Mouse (Mus musculus) thymus, postnatal 25 days (tissue): Measurements from ENCODE around the gene Casp2.

Experiments
- DNase-seq: peaks from one replicate; pipeline ENCODE4 v3.0.0; 2022

Gene Casp2

GRCm38 (mm10) chr6:42264626-42265312 lies at the start of gene Casp2:
Casp2 (plus strand) TSS chr6:42264985.
- DNase-seq: peak; percentile 98

DNA sequence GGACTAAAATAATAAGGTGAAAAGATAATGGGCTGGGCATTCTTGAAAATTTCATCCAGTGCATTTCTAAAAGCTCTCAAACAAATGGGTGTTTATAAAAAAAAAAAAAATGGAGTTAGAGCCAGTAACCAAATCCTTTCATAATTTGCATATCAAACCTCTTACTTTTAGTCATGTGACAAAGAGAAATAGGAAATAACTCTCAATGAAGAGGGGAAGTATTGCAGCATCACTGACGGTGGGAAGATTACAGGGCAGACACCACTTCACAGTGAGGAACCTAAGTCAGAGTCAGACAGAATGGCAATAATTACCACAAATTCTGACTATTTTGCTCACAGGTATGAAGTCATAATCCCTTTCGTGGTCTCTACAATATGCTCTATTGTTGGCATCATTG lies 49.8 kb upstream of the Casp2 start, which contains the start of gene Tas2r144:
TSS of gene Tas2r144 (plus strand) at position 301 of the 400 bp plus-strand sequence.
- DNase-seq: no peak

GRCm38 (mm10) chr6:42222286-42222685 lies 42.5 kb upstream of the Casp2 start:
- DNase-seq: no peak

DNA sequence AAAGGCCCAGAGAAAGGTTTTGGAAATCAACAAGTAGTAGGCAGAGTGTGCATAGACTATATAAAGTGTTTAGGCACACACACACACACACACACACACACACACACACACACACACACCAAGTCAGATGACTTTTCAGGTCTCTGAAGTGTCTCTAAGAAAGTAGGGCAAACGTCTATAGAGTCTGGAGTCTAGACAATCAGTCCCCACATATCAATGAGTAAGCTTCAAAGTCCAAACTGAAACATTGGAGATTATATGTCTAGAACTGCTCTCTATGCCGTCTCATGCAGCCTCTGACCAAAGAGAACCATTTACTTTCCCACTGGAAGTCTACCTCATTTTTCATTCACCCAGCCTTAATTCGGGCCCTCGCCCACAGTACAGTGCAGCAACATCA lies 39.7 kb upstream of the Casp2 start:
- no peak for DNase-seq

- peak; percentile 61 for DNase-seq
These were observed 37.3 kb upstream of the Casp2 start for GRCm38 (mm10) chr6:42227240-42228101.

DNA sequence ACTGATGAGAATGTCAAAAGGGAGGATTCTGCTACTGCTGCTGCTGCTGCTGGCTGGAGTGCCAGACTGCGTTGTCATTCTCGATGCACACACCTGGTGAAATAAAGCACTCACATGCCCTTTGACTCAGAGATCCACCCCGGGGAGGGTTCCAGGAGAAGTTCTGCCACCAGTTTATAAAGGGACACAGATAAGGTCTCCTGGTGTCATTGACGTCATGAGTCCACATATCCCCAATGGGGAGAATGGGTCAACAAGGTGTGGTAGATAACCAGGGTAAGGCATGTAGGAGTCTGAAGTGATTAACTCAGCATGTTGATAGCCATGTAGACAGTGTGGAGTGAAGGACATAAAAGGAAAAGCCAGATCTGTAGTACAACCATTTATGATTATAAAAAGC lies 35.2 kb upstream of the Casp2 start:
- no peak for DNase-seq

DNA sequence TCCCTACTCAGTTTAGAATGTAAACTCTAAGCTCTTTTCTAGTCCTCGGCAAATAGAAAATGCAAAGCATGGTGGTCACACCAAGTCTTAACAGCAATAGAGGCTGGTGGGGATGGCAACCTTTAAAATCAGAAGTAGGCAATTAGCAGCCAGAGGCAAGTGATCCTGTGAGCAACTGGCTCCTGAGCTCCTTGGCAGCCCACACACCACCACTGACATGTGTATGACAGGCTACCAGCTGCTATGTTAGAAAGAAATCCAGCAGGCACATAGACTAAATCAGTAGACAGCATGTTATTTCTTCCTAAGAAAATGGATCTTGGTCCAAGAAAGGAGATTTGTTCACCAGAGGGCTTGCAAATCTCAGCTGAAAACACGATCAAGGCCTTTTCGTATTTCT lies 33.6 kb upstream of the Casp2 start:
- DNase-seq: no peak

- DNase-seq: no peak
These were observed 27.4 kb upstream of the Casp2 start for GRCm38 (mm10) chr6:42237276-42237805.

GRCm38 (mm10) chr6:42241311-42242045 lies 23.3 kb upstream of the Casp2 start:
- no peak for DNase-seq

GRCm38 (mm10) chr6:42245711-42246353 lies 19.0 kb upstream of the Casp2 start, which contains the start of gene Gstk1:
Gstk1 (plus strand) TSS chr6:42245935.
- peak; percentile 87 for DNase-seq

DNA sequence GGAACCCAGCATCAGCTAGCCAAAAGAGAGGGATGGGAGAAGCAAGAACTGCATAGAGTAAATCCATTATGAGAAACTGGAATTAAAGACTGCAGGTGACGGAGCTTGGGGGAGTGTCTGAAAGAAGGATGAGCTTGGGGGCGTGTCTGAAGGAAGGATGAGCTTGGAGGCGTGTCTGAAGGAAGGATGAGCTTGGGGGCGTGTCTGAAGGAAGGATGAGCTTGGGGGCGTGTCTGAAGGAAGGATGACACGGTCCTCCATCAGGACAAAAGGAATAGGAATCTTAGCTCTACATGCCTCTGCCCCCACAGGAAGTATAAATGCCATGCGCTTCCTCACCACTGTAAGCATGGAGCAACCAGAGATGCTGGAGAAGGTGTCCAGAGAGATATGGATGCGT lies 17.6 kb upstream of the Casp2 start:
- DNase-seq: peak; percentile 17

DNA sequence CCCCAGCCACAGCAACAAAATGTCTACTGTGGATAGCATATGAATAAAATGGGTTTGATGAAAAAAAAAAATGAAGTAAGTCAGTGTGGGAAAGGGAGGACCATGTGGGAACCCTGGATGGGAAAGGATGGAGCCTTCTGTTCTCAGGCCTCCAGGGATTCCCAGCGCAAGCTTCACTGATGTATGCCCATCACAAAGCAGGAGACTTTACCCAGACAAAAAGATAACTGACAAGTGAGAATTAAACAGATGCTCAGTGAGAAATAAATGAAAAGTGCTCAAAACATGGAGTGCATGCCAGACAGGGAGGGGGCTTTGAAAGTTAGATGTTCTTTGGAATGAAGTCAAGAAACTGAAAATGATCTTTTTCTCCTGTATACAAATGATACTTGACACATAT lies 16.8 kb upstream of the Casp2 start:
- DNase-seq: no peak

DNA sequence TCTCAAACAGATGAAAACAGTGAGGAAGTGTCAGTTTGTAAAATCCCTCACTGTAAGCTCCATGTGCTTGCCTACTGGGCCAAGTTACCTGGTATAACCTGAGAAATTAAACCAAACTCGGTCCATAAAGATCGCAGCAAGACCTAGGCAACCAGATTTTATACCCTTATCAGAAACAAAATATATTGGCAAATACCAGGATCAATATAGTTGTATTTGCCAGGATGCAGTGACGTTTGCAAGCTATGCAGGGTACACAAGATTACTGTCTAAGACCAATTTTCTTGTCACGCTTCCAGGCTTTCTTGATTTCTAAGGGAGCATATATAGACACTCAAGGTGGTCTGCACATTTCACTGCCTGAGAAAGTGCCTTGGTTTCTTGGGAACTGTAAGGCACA lies 13.0 kb upstream of the Casp2 start:
- DNase-seq: no peak

- DNase-seq: no peak
These were observed 11.7 kb upstream of the Casp2 start for GRCm38 (mm10) chr6:42253103-42253502.

DNA sequence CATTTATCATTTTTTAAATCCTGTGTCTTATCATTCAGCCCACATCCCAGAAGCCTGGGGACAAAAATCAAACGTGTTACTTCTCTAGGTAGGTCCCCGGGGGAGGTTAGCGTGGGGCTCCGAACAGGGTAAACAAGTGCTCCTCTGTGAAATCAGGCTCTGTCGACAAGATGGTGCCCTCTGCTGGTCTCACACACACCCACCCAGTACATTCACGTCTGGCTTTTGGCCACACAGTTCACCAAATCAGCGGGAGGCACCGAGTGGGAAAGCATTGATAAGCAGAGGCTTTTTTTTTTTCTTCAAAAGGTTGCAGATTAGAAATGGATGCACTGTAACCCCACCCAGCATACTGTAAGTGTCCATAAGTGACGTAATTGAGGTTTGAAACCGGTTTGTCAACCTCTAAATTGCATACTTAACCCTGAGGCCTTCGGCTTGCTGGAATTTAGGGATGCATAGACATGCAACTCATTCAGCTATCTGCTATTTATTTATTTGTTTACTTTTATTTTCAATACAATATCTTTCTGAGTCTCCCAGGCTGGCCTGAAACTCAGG lies 7.4 kb upstream of the Casp2 start:
- peak; percentile 78 for DNase-seq

- no peak for DNase-seq
These were observed 4.4 kb upstream of the Casp2 start for GRCm38 (mm10) chr6:42260430-42260829.

DNA sequence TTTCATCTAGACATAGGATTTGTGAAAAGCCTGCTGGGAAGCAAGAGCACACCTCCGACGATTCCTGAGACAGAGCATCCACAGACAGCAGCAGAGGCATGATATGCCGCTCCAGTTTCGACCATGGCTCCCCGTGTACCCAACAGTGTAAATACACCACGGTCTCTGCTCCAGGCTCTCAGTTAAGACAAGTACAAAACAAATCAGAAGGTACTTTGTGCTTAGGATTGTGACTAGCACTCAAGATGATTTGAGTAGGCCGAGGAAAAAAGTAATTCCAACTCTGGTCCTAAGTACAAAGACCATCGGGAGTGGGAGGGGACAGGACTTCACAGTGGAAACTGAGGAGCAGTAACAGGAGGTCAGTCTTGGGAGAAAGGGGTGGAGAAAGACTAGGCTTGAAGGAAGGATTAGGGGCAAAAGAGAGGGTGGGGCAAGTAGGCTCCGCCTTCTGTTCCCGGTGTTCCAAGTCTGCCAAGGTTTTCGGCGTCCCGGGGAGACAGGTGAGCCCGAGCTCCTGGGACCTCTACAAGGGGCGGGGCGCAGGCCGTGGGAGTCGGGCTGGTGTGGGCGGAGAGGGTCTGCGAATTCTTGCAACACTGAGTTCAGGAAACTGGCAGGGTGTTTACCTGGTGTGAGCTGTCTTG lies 3.1 kb upstream of the Casp2 start, which contains the start of gene Tmem139:
TSS of gene Tmem139 (plus strand) at position 447 of the 647 bp plus-strand sequence.
- no peak for DNase-seq

- DNase-seq: peak; percentile 30
These were observed 876 bp downstream of the Casp2 start for GRCm38 (mm10) chr6:42265391-42266330.

DNA sequence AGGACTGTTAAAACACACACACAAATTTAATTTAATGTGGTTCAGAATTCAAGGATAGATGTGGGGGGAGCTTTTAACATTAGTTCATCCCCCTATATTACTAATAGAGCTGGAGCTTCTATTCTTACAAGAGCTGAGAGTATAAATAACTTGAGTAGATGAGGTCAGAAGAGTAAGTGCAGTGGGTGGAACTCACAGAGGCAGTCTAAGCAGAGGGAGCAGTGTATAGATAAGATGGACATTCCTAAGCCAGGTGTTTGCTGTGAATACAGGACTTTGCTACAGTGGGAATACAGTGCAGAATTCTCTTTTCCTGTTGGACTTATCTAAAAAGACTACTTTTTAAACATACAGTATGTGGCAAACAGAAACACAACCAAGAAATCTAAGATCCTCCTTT lies 6.0 kb downstream of the Casp2 start:
- no peak for DNase-seq

DNA sequence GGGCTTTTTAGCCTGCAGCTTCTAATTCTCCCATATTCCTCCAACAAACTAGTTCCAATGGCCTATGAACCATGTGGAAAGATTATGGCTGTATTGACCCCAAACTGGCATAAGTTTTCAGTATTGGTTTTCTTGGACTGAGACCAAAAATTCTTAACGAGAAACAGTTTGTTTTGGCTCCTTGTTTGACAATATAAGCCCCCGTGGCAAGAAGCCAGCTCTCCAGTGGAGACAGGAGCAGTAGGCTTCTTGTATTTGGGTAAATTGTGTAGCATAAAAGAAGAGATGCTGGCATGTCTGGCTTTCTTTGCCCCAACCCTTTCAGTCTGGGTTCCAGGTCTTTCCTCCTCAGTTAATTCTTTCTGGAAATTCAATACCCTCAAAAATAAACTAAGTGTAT lies 11.4 kb downstream of the Casp2 start:
- no peak for DNase-seq
